Mouse (Mus musculus) olfactory bulb, adult 2 months (tissue): ENCODE data around the gene Slc30a3. TPM values are rescaled to one million over a fixed set of nuclear protein-coding genes. Genes with fewer than 3 reads are reported as not detected.
"Not testable (repeated sequence)": the region's sequence is repeated elsewhere in the genome, so short reads cannot be mapped to it uniquely, and the experiment has no call there.

Experiments used
- H3K27ac ChIP-seq: fragments of 200-500 bp; 2 replicates; pipeline ENCODE4 v1.5.1; 2012; ENCODE audit warnings: low read depth, low read length; ENCODE audit not compliant: insufficient read depth
- H3K4me1 ChIP-seq: fragments of 200-500 bp; 2 replicates; pipeline ENCODE4 v1.6.1; 2012; ENCODE audit warnings: low read length; ENCODE audit not compliant: control insufficient read depth, insufficient read depth
- H3K4me3 ChIP-seq: fragments of 200-500 bp; 2 replicates; pipeline ENCODE4 v1.5.1; 2012; ENCODE audit warnings: mild to moderate bottlenecking, low read depth, low read length, moderate library complexity; ENCODE audit not compliant: insufficient read depth
- CTCF ChIP-seq: fragments of 200-500 bp; IDR thresholded peaks from 2 replicates; pipeline ENCODE4 v1.5.1; 2012; ENCODE audit warnings: low read depth, mild to moderate bottlenecking, low read length, moderate library complexity; ENCODE audit not compliant: insufficient read depth
- POLR2A ChIP-seq: fragments of 200-500 bp; IDR thresholded peaks from 2 replicates; pipeline ENCODE4 v1.6.1; 2012; ENCODE audit warnings: mild to moderate bottlenecking, low read depth, low read length, moderate library complexity; ENCODE audit not compliant: insufficient read depth
- WGBS: fragments of 180-500 bp; shearing (Covaris S2); methylation state at CpG from one replicate; pipeline ENCODE4 v1.1.7; 2018; 5-methylcytosine and 5-hydroxymethylcytosine counted together
- polyA plus RNA-seq: library from polyadenylated mRNA; stranded (reverse); fragments of >200 nt; gene quantifications from 2 replicates; pipeline ENCODE4 v1.2.4, GENCODE M21; 2012; ENCODE audit warnings: low replicate concordance; ENCODE audit not compliant: missing spikeins, insufficient read depth, insufficient read length

Slc30a3 gene
- polyA plus RNA-seq, 1 experiment = not detected

GRCm38 (mm10) chr5:31038171-31038845 is 69.7 kb downstream of the Slc30a3 start:
- WGBS = 93% methylated on average over 7 of the region's 7 CpGs
- TF ChIP-seq CTCF = no peak
- TF ChIP-seq POLR2A = no peak
- H3K4me3 ChIP-seq = no peak overlapping the region

GRCm38 (mm10) chr5:31036556-31036955 is 71.5 kb downstream of the Slc30a3 start:
- 92% methylated on average over 11 of the region's 11 CpGs for WGBS
- H3K4me1 ChIP-seq, H3K4me3 ChIP-seq, H3K27ac ChIP-seq: not testable (repeated sequence)

More at GRCm38 (mm10) chr5:31038171-31038845, 69.7 kb downstream of the Slc30a3 start:
- Histone ChIP-seq H3K27ac (no peak overlapping the region), H3K4me1 (no peaks in the 10 kb centered on the region)

Other genes with a start within 250 kb of the Slc30a3 start
- not detected in 2 replicates for gene Tmem214, start 240.2 kb downstream of the Slc30a3 start, polyA plus RNA-seq
- gene Agbl5, start 219.5 kb downstream of the Slc30a3 start, polyA plus RNA-seq = not detected in 2 replicates
- not detected in 2 replicates for gene Ost4, start 200.4 kb downstream of the Slc30a3 start, polyA plus RNA-seq
- not detected in 2 replicates for gene Emilin1, start 194.8 kb downstream of the Slc30a3 start, polyA plus RNA-seq
- not detected in 2 replicates for gene Khk, start 186.8 kb downstream of the Slc30a3 start, polyA plus RNA-seq
- not detected in 2 replicates for gene Cgref1, start 162.6 kb downstream of the Slc30a3 start, polyA plus RNA-seq
- not detected in 2 replicates for gene Preb, start 147.9 kb downstream of the Slc30a3 start, polyA plus RNA-seq
- not detected in 2 replicates for gene Tcf23, start 139.6 kb downstream of the Slc30a3 start, polyA plus RNA-seq
- gene Atraid, start 59.9 kb downstream of the Slc30a3 start, polyA plus RNA-seq = not detected in 2 replicates
- gene Slc5a6, start 59.3 kb downstream of the Slc30a3 start, polyA plus RNA-seq = not detected in 2 replicates
- not detected in 2 replicates for gene Cad, start 53.5 kb downstream of the Slc30a3 start, polyA plus RNA-seq
- gene Dnajc5g, start 2.0 kb downstream of the Slc30a3 start, polyA plus RNA-seq = not detected in 2 replicates
- gene Trim54, start 8.5 kb upstream of the Slc30a3 start, polyA plus RNA-seq = not detected in 2 replicates
- not detected in 2 replicates for gene Ucn, start 30.6 kb upstream of the Slc30a3 start, polyA plus RNA-seq
- gene Mpv17, start 46.0 kb upstream of the Slc30a3 start, polyA plus RNA-seq = not detected in 2 replicates
- gene Gm29609, start 71.7 kb upstream of the Slc30a3 start, polyA plus RNA-seq = not detected in 2 replicates
- gene Gtf3c2, start 71.9 kb upstream of the Slc30a3 start, polyA plus RNA-seq = not detected in 2 replicates
- not detected in 2 replicates for gene Snx17, start 85.0 kb upstream of the Slc30a3 start, polyA plus RNA-seq
- gene Eif2b4, start 85.2 kb upstream of the Slc30a3 start, polyA plus RNA-seq = not detected in 2 replicates
- gene Zfp513, start 94.1 kb upstream of the Slc30a3 start, polyA plus RNA-seq = not detected in 2 replicates
- not detected in 2 replicates for gene Ppm1g, start 112.5 kb upstream of the Slc30a3 start, polyA plus RNA-seq
- gene Nrbp1, start 132.6 kb upstream of the Slc30a3 start, polyA plus RNA-seq = 272 TPM in 1 of 2 replicates, not detected in the other
- not detected in 2 replicates for gene Gm9970, start 133.0 kb upstream of the Slc30a3 start, polyA plus RNA-seq
- not detected in 2 replicates for gene Krtcap3, start 143.5 kb upstream of the Slc30a3 start, polyA plus RNA-seq
- not detected in 2 replicates for gene Ift172, start 182.9 kb upstream of the Slc30a3 start, polyA plus RNA-seq
- gene Fndc4, start 187.8 kb upstream of the Slc30a3 start, polyA plus RNA-seq = not detected in 2 replicates
- not detected in 2 replicates for gene Gckr, start 189.2 kb upstream of the Slc30a3 start, polyA plus RNA-seq